Comparison of ENCODE assay signal across 23 mouse cellular contexts in genomic region chr4:114336747-114337090, GRCm38 (mm10).
DNase-seq lines count a peak whose midpoint lies in the region; ATAC-seq and TF ChIP-seq lines count a peak whose summit lies in the region.
"Had no signal": no experiment of that assay in that cellular context is flagged by ENCODE, and none has a peak within 500 bp of the region (broad histone marks: within the 10 kb centered on the region; RNA-seq: fewer than 3 reads in every experiment).

No protein-coding gene starts in this region.

- no peaks in the 10 kb centered on the region for H3K36me3 ChIP-seq in kidney, postnatal 0 days (ENCODE audit: insufficient read depth, low read length)
- H3K36me3 ChIP-seq: embryonic facial prominence, embryonic 13.5 days; liver, embryonic 13.5 days; midbrain, embryonic 15.5 days; neural tube, embryonic 13.5 days; stomach, embryonic 15.5 days had no signal

- no peak overlapping the region for H3K4me2 ChIP-seq in kidney, postnatal 0 days (ENCODE audit: low read length)
- H3K4me2 ChIP-seq: embryonic facial prominence, embryonic 13.5 days; forebrain, embryonic 13.5 days; heart, embryonic 11.5 days; hindbrain, embryonic 14.5 days; liver, embryonic 13.5 days; lung, embryonic 14.5 days; midbrain, embryonic 15.5 days; neural tube, embryonic 13.5 days; stomach, embryonic 15.5 days had no signal

- no peak overlapping the region for H3K27ac ChIP-seq in kidney, postnatal 0 days
- H3K27ac ChIP-seq: embryonic facial prominence, embryonic 13.5 days; forebrain, embryonic 13.5 days; hindbrain, embryonic 14.5 days; layer of hippocampus, adult 2 months; liver, embryonic 13.5 days; midbrain, embryonic 15.5 days; neural tube, embryonic 13.5 days; stomach, embryonic 15.5 days had no signal

- no peak overlapping the region for H3K9ac ChIP-seq in kidney, postnatal 0 days (ENCODE audit: low read depth, low read length)
- H3K9ac ChIP-seq: embryonic facial prominence, embryonic 13.5 days; forebrain, embryonic 13.5 days; hindbrain, embryonic 14.5 days; liver, embryonic 13.5 days; lung, embryonic 14.5 days; midbrain, embryonic 15.5 days; neural tube, embryonic 13.5 days; stomach, embryonic 15.5 days had no signal

- peak; percentile 3 for DNase-seq in adrenal gland, postnatal 10 days
- DNase-seq in adrenal gland, postnatal 4 days (ENCODE audit: low spot score in 2 of 2) = no peak
- peak; percentile 52 for DNase-seq in kidney, postnatal 0 days (ENCODE audit: low spot score)
- no peak for DNase-seq in kidney, postnatal 14 days
- DNase-seq in 3134 (ENCODE audit: extremely low read depth, insufficient read length, low spot score) = peak; percentile 60
- peak; percentile 49 for DNase-seq in fibroblast of lung, adult 2 months (ENCODE audit: low read depth)
- no peak for DNase-seq in layer of hippocampus, postnatal 10 days (ENCODE audit: low spot score in 2 of 2)
- DNase-seq: cerebellum, adult 18-20 months; heart, postnatal 4 days; liver, embryonic 13.5 days; retina, postnatal 1 day; thymus, postnatal 25 days had no signal

- no peaks in the 10 kb centered on the region for H3K27me3 ChIP-seq in kidney, postnatal 0 days (ENCODE audit: insufficient read depth, low read length)
- H3K27me3 ChIP-seq: embryonic facial prominence, embryonic 13.5 days; forebrain, embryonic 13.5 days; liver, embryonic 13.5 days; midbrain, embryonic 15.5 days; neural tube, embryonic 13.5 days; stomach, embryonic 15.5 days had no signal

- H3K4me3 ChIP-seq in kidney, postnatal 0 days (replicated peaks; ENCODE audit: low read depth, low read length) = no peak overlapping the region
- H3K4me3 ChIP-seq: embryonic facial prominence, embryonic 13.5 days; erythroblast, embryonic 14.5 days; forebrain, embryonic 13.5 days; layer of hippocampus, adult 2 months; liver, embryonic 13.5 days; midbrain, embryonic 15.5 days; neural tube, embryonic 13.5 days; stomach, embryonic 15.5 days had no signal

- no peak for TF ChIP-seq CTCF in kidney, postnatal 0 days (IDR thresholded peaks at IDR 0.05; ENCODE audit: low read depth)

- no peaks in the 10 kb centered on the region for H3K9me3 ChIP-seq in kidney, postnatal 0 days (replicated peaks; ENCODE audit: low read length)
- H3K9me3 ChIP-seq: embryonic facial prominence, embryonic 13.5 days; forebrain, embryonic 13.5 days; liver, embryonic 13.5 days; midbrain, embryonic 15.5 days; neural tube, embryonic 13.5 days; stomach, embryonic 15.5 days had no signal

- no peaks in the 10 kb centered on the region for H3K4me1 ChIP-seq in kidney, postnatal 0 days (replicated peaks; ENCODE audit: insufficient read depth, low read length)
- H3K4me1 ChIP-seq: embryonic facial prominence, embryonic 13.5 days; forebrain, embryonic 13.5 days; liver, embryonic 13.5 days; midbrain, embryonic 15.5 days; neural tube, embryonic 13.5 days; stomach, embryonic 15.5 days had no signal

- WGBS in kidney, postnatal 0 days = 43% methylated on average over 1 of the region's 1 CpGs

- ATAC-seq in kidney, postnatal 0 days (replicated peaks; ENCODE audit: low FRiP score, low read depth) = no peak
- ATAC-seq: forebrain, embryonic 13.5 days; inflammation-experienced regulatory T-cells, adult 6 months; midbrain, embryonic 15.5 days had no signal

Comparison
In these comparisons a context has a peak if more than half of its experiments do, and no peak if none do; other contexts are left out.
1. DNase-seq: peak in adrenal gland, postnatal 10 days (single experiment), kidney, postnatal 0 days (single experiment), 3134 (single experiment) and fibroblast of lung, adult 2 months (single experiment); none in adrenal gland, postnatal 4 days (0 of 2), kidney, postnatal 14 days (single experiment) and layer of hippocampus, postnatal 10 days (0 of 2).